Mouse (Mus musculus) WW6 (cell line): ENCODE data around the gene Ecsit.
A peak's percentile ranks its signal among the peaks of the same experiment; 100 is the strongest.

Experiments used
- DNase-seq: peaks from one replicate; pipeline ENCODE4 v3.0.0-alpha.2; 2013; ENCODE audit warnings: low read depth, low spot score

Gene Ecsit

GRCm38 (mm10) chr9:22085022-22085834 is at the start of gene Ecsit:
TSS of gene Ecsit (minus strand) at chr9:22085438.
- DNase-seq = peak; percentile 85

GRCm38 (mm10) chr9:22134246-22134890 is 49.1 kb upstream of the Ecsit start:
- DNase-seq = no peak

GRCm38 (mm10) chr9:22132220-22132619 is 47.0 kb upstream of the Ecsit start:
- no peak for DNase-seq

- no peak for DNase-seq
Measured at GRCm38 (mm10) chr9:22131226-22131981, 46.2 kb upstream of the Ecsit start.

- no peak for DNase-seq
Measured at GRCm38 (mm10) chr9:22125246-22126027, 40.2 kb upstream of the Ecsit start.

- no peak for DNase-seq
Measured at GRCm38 (mm10) chr9:22124169-22124568, 38.9 kb upstream of the Ecsit start.

GRCm38 (mm10) chr9:22123069-22123609 is 37.9 kb upstream of the Ecsit start:
- DNase-seq = no peak

GRCm38 (mm10) chr9:22122005-22122404 is 36.8 kb upstream of the Ecsit start:
- DNase-seq = no peak

- no peak for DNase-seq
Measured at GRCm38 (mm10) chr9:22121545-22121944, 36.3 kb upstream of the Ecsit start.

- no peak for DNase-seq
Measured at GRCm38 (mm10) chr9:22119543-22119942, 34.3 kb upstream of the Ecsit start.

- DNase-seq = no peak
Measured at GRCm38 (mm10) chr9:22117754-22118456, 32.7 kb upstream of the Ecsit start.

- peak; percentile 94 for DNase-seq
Measured at GRCm38 (mm10) chr9:22116740-22117426, 31.6 kb upstream of the Ecsit start, which contains the start of gene Elof1. TSS of gene Elof1 (minus strand) at chr9:22117172.

- DNase-seq = no peak
Measured at GRCm38 (mm10) chr9:22116086-22116485, 30.8 kb upstream of the Ecsit start.

- DNase-seq = no peak
Measured at GRCm38 (mm10) chr9:22115635-22116034, 30.4 kb upstream of the Ecsit start.

- no peak for DNase-seq
Measured at GRCm38 (mm10) chr9:22108194-22108593, 23.0 kb upstream of the Ecsit start.

GRCm38 (mm10) chr9:22099922-22100321 is 14.7 kb upstream of the Ecsit start:
- no peak for DNase-seq

GRCm38 (mm10) chr9:22098993-22099696 is 13.9 kb upstream of the Ecsit start, which contains the start of gene Cnn1:
TSS of gene Cnn1 (plus strand) at chr9:22099216.
- no peak for DNase-seq

GRCm38 (mm10) chr9:22095854-22096307 is 10.6 kb upstream of the Ecsit start:
- DNase-seq = peak; percentile 42

- DNase-seq = no peak
Measured at GRCm38 (mm10) chr9:22092746-22093145, 7.5 kb upstream of the Ecsit start.
